Mouse (Mus musculus): ENCODE results near the gene Wdr1. TPM values are rescaled to one million over a fixed set of nuclear protein-coding genes. Genes with fewer than 3 reads are reported as not detected.

Wdr1 gene
- polyA plus RNA-seq, 1 experiment from 2014 or later, result 194 TPM

GRCm38 (mm10) chr5:38493890-38494289 lies 69.1 kb downstream of the Wdr1 start:
- Histone ChIP-seq H3K4me1 (ENCODE audit: control insufficient read depth, insufficient read depth, low read length) (no peaks in the 10 kb centered on the region), H3K27me3 (ENCODE audit: control insufficient read depth, insufficient read depth, low read length) (no peaks in the 10 kb centered on the region), H3K9ac (replicated peaks; ENCODE audit: low read length) (no peak overlapping the region), H3K27ac (replicated peaks; ENCODE audit: low read depth, low read length) (no peak overlapping the region), H3K4me3 (replicated peaks; ENCODE audit: low read depth, low read length) (no peak overlapping the region), H3K36me3 (ENCODE audit: control insufficient read depth, insufficient read depth, low read length) (no peaks in the 10 kb centered on the region), H3K4me2 (ENCODE audit: low read length) (no peak overlapping the region), H3K9me3 (ENCODE audit: control insufficient read depth, low read length) (no peaks in the 10 kb centered on the region)
- no peak for DNase-seq
- WGBS, result 96% methylated on average over 6 of the region's 6 CpGs
- ATAC-seq (ENCODE audit: low FRiP score, low TSS enrichment), result no peak

- Histone ChIP-seq H3K4me2 (ENCODE audit: low read length) (no peak overlapping the region), H3K27ac (replicated peaks; ENCODE audit: low read depth, low read length) (no peak overlapping the region), H3K4me1 (ENCODE audit: control insufficient read depth, insufficient read depth, low read length) (no peaks in the 10 kb centered on the region), H3K9ac (replicated peaks; ENCODE audit: low read length) (no peak overlapping the region), H3K4me3 (replicated peaks; ENCODE audit: low read depth, low read length) (no peak overlapping the region), H3K36me3 (ENCODE audit: control insufficient read depth, insufficient read depth, low read length) (no peaks in the 10 kb centered on the region), H3K27me3 (ENCODE audit: control insufficient read depth, insufficient read depth, low read length) (no peaks in the 10 kb centered on the region), H3K9me3 (ENCODE audit: control insufficient read depth, low read length) (no peaks in the 10 kb centered on the region)
- no peak for DNase-seq
- WGBS, result 91% methylated on average over 8 of the region's 8 CpGs
- no peak for ATAC-seq (ENCODE audit: low FRiP score, low TSS enrichment)
Observed at GRCm38 (mm10) chr5:38491763-38492162, 71.3 kb downstream of the Wdr1 start.

DNA sequence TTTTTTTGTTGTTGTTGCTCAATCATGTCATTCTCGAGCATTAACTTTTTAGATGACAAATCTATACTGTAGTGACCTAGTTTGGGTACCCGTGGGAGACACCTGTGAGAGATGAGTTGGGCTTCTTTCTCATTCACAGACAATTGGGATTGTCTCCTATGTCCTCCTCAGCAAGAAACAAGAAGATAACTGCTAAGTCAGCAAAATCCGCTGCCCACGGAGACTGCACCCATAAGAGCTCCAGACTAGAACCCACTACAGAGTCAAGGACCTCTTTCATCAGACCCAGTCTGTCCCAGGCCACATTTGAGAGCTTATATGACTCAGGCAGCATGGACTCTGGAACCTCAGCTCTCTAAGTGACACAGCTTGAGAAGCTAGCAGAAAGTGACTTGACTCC lies 73.3 kb downstream of the Wdr1 start:
- WGBS, result 88% methylated on average over 4 of the region's 4 CpGs
- no peak for DNase-seq
- Histone ChIP-seq H3K4me3 (replicated peaks; ENCODE audit: low read depth, low read length) (no peak overlapping the region), H3K27ac (replicated peaks; ENCODE audit: low read depth, low read length) (no peak overlapping the region), H3K36me3 (ENCODE audit: control insufficient read depth, insufficient read depth, low read length) (no peaks in the 10 kb centered on the region), H3K9me3 (ENCODE audit: control insufficient read depth, low read length) (no peaks in the 10 kb centered on the region), H3K9ac (replicated peaks; ENCODE audit: low read length) (no peak overlapping the region), H3K4me1 (ENCODE audit: control insufficient read depth, insufficient read depth, low read length) (no peaks in the 10 kb centered on the region), H3K4me2 (ENCODE audit: low read length) (no peak overlapping the region), H3K27me3 (ENCODE audit: control insufficient read depth, insufficient read depth, low read length) (no peaks in the 10 kb centered on the region)
- ATAC-seq (ENCODE audit: low FRiP score, low TSS enrichment), result no peak

DNA sequence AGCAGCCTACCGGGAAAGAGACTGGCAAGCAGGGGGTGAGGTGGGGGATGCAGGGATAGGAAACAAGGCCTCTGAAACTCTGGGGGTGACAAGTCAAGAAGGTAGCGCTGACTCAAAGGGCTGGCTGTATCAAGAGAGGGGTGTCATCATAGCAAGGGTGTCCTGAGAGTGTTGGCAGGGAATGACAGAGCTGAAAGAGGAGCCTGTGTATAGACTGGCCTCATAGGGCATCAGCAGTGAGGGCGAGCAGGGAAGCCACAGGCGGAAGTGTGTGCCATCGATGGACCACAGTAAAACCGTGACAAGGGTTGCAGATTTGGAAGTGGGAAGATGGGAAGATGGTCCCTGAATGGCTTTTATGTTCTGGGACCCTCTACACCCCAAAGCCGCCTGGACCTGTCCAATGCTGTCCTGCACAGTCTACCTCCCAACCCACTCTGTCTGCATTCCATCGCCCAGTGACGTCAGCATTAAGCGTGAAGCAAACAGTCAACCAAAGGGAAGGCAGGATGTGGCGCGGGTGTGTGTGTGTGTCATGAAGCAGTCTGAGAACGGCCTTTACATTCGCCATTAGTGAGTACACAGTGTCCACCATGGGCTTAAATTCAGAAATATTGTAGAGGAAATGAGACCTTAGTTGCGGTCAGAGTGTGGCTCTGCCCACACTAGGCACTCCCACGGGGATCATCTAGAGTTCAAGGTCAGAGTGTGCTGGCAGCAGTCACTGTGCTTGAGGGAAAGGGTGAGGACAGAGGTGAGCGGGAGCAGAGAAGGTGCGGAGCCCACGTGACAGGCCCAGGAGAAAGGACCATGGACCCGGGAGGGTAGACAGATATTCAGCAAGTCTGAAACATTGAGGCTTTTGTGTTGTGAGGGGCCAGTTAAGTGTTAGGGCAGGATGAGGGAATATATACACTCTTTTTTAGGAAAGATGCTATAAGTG lies 74.1 kb downstream of the Wdr1 start:
- Histone ChIP-seq H3K9me3 (ENCODE audit: control insufficient read depth, low read length) (no peaks in the 10 kb centered on the region), H3K4me1 (ENCODE audit: control insufficient read depth, insufficient read depth, low read length) (no peaks in the 10 kb centered on the region), H3K27me3 (ENCODE audit: control insufficient read depth, insufficient read depth, low read length) (no peaks in the 10 kb centered on the region), H3K9ac (replicated peaks; ENCODE audit: low read length) (no peak overlapping the region), H3K4me3 (replicated peaks; ENCODE audit: low read depth, low read length) (no peak overlapping the region), H3K27ac (replicated peaks; ENCODE audit: low read depth, low read length) (no peak overlapping the region), H3K4me2 (ENCODE audit: low read length) (no peak overlapping the region), H3K36me3 (ENCODE audit: control insufficient read depth, insufficient read depth, low read length) (no peaks in the 10 kb centered on the region)
- ATAC-seq (ENCODE audit: low FRiP score, low TSS enrichment) (no peak), DNase-seq (no peak)
- 85% methylated on average over 20 of the region's 20 CpGs for WGBS

DNA sequence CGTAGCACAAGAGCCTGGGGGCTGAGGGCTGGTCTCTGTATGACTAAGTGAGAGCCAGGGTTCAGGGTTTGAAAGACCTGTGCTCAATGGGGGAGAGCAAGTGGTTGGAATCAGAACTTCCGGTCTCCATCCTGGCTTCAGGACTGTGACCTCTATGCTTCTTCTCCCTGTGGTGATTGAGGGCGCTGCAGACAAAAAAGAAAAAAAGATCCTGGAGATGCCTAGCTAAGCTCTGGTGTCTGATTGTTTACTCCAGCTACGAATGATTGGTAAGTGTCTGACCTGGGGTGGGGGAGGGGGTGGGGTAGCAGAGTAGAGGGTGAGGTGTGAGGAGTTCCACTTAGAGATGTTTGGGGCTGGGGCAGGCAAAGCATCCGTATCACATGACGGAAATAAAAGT lies 75.0 kb downstream of the Wdr1 start:
- ATAC-seq (ENCODE audit: low FRiP score, low TSS enrichment), result no peak
- no peak for DNase-seq
- WGBS, result 55% methylated on average over 6 of the region's 6 CpGs
- no peak overlapping the region for H3K27ac ChIP-seq (replicated peaks; ENCODE audit: low read depth, low read length)
- no peaks in the 10 kb centered on the region for H3K4me1 ChIP-seq (ENCODE audit: control insufficient read depth, insufficient read depth, low read length)
- no peak overlapping the region for H3K9ac ChIP-seq (replicated peaks; ENCODE audit: low read length)
- H3K36me3 ChIP-seq (ENCODE audit: control insufficient read depth, insufficient read depth, low read length), result no peaks in the 10 kb centered on the region
- no peak overlapping the region for H3K4me3 ChIP-seq (replicated peaks; ENCODE audit: low read depth, low read length)
- no peaks in the 10 kb centered on the region for H3K9me3 ChIP-seq (ENCODE audit: control insufficient read depth, low read length)
- H3K4me2 ChIP-seq (ENCODE audit: low read length), result no peak overlapping the region
- H3K27me3 ChIP-seq (ENCODE audit: control insufficient read depth, insufficient read depth, low read length), result no peaks in the 10 kb centered on the region

GRCm38 (mm10) chr5:38487247-38487646 lies 75.8 kb downstream of the Wdr1 start:
- no peak for DNase-seq
- Histone ChIP-seq H3K9ac (replicated peaks; ENCODE audit: low read length) (no peak overlapping the region), H3K4me3 (replicated peaks; ENCODE audit: low read depth, low read length) (no peak overlapping the region), H3K36me3 (ENCODE audit: control insufficient read depth, insufficient read depth, low read length) (no peaks in the 10 kb centered on the region), H3K4me2 (ENCODE audit: low read length) (no peak overlapping the region), H3K9me3 (ENCODE audit: control insufficient read depth, low read length) (no peaks in the 10 kb centered on the region), H3K27me3 (ENCODE audit: control insufficient read depth, insufficient read depth, low read length) (no peaks in the 10 kb centered on the region), H3K4me1 (ENCODE audit: control insufficient read depth, insufficient read depth, low read length) (no peaks in the 10 kb centered on the region), H3K27ac (replicated peaks; ENCODE audit: low read depth, low read length) (no peak overlapping the region)
- ATAC-seq (ENCODE audit: low FRiP score, low TSS enrichment), result no peak
- WGBS, result 86% methylated on average over 4 of the region's 4 CpGs

- no peaks in the 10 kb centered on the region for H3K4me1 ChIP-seq (ENCODE audit: control insufficient read depth, insufficient read depth, low read length)
- H3K9me3 ChIP-seq (ENCODE audit: control insufficient read depth, low read length), result no peaks in the 10 kb centered on the region
- no peak overlapping the region for H3K9ac ChIP-seq (replicated peaks; ENCODE audit: low read length)
- H3K4me2 ChIP-seq (ENCODE audit: low read length), result no peak overlapping the region
- 78% methylated on average over 4 of the region's 4 CpGs for WGBS
- no peaks in the 10 kb centered on the region for H3K36me3 ChIP-seq (ENCODE audit: control insufficient read depth, insufficient read depth, low read length)
- H3K27me3 ChIP-seq (ENCODE audit: control insufficient read depth, insufficient read depth, low read length), result no peaks in the 10 kb centered on the region
- DNase-seq (no peak), ATAC-seq (ENCODE audit: low FRiP score, low TSS enrichment) (no peak)
- no peak overlapping the region for H3K4me3 ChIP-seq (replicated peaks; ENCODE audit: low read depth, low read length)
- H3K27ac ChIP-seq (replicated peaks; ENCODE audit: low read depth, low read length), result no peak overlapping the region
Observed at GRCm38 (mm10) chr5:38485946-38486345, 77.1 kb downstream of the Wdr1 start.

- no peaks in the 10 kb centered on the region for H3K36me3 ChIP-seq (ENCODE audit: control insufficient read depth, insufficient read depth, low read length)
- H3K27ac ChIP-seq (replicated peaks; ENCODE audit: low read depth, low read length), result no peak overlapping the region
- H3K9ac ChIP-seq (replicated peaks; ENCODE audit: low read length), result no peak overlapping the region
- no peaks in the 10 kb centered on the region for H3K27me3 ChIP-seq (ENCODE audit: control insufficient read depth, insufficient read depth, low read length)
- peaks cover 10% of the 10 kb centered on the region for H3K4me1 ChIP-seq (ENCODE audit: control insufficient read depth, insufficient read depth, low read length)
- no peak for ATAC-seq (ENCODE audit: low FRiP score, low TSS enrichment)
- WGBS, result 79% methylated on average over 7 of the region's 7 CpGs
- no peak overlapping the region for H3K4me2 ChIP-seq (ENCODE audit: low read length)
- H3K4me3 ChIP-seq (replicated peaks; ENCODE audit: low read depth, low read length), result no peak overlapping the region
- no peak for DNase-seq
- no peaks in the 10 kb centered on the region for H3K9me3 ChIP-seq (ENCODE audit: control insufficient read depth, low read length)
Observed at GRCm38 (mm10) chr5:38483518-38484110, 79.4 kb downstream of the Wdr1 start.

Measured in midbrain, embryonic 14.5 days (tissue).